Mouse (Mus musculus) stomach, postnatal 0 days (tissue): ENCODE measurements around the gene Skap1.

Source experiments
- CTCF ChIP-seq: IDR thresholded peaks from 2 replicates; pipeline ENCODE4 v1.5.1; 2016; ENCODE audit warnings: antibody characterized with exemption, low read depth, mild to moderate bottlenecking, moderate library complexity
- EP300 ChIP-seq: optimal IDR thresholded peaks from 2 replicates; pipeline ENCODE3; 2016; ENCODE audit warnings: antibody characterized with exemption

- TF ChIP-seq CTCF = no peak
- no peak for TF ChIP-seq EP300
These were observed 326.3 kb downstream of the Skap1 start for GRCm38 (mm10) chr11:96790681-96791080.
